ENCODE assay signal across 7 mouse cellular contexts in the genomic region with DNA sequence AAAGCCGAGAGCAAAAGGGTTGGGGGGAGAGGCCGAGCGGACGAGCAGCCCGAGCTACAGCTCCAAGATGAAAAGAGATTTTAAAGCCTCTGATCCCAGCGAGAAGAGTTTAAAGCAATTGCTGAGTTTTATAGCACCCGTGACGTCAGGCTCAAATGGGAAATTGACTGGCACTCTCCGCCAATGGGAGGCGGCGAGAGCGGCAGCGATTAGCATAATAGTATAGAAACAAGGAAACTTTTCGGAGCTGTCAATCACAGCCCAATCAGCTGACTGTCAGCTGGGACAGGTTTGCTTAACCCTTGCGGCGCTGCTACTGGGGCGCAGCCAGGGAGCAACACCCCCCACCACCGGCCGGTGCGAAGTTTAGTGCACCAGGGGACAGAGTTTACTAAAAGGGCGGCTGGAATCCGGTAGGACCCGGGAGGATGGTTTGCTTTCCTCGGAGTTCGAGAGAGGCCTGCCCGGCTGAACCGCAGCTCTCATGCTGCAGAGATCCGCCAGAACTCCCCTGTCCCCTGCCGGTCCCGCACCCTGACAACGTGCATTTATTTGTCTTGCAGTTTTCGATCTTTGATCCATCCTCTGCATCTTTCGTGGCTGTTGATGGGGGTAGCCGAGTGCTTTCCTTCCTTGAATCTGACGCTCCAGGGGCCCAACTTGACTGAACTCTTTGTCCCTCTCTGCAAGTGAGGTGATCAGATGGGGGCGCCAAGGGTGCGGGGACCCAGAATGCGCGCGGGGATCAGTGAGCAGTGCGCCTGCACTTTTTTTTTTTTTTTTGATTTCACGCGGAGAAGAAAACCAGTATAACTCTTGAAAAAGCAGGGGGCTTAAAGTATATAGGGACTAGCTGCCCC. TPM values are rescaled to one million over a fixed set of nuclear protein-coding genes. Genes with fewer than 3 reads are reported as not detected.
DNase-seq lines count a peak whose midpoint lies in the region; ATAC-seq and TF ChIP-seq lines count a peak whose summit lies in the region.

A gene (minus strand): TSS at position 64 of the 860 bp plus-strand sequence.

- H3K79me2 ChIP-seq in heart, adult 2 months (replicated peaks; ENCODE audit: control insufficient read depth, insufficient read depth, low read length) = no peaks in the 10 kb centered on the region

- H3K4me1 ChIP-seq in embryonic facial prominence, embryonic 12.5 days = peaks cover 8% of the 10 kb centered on the region
- no peaks in the 10 kb centered on the region for H3K4me1 ChIP-seq in heart, adult 2 months (ENCODE audit: control insufficient read depth, insufficient read depth, low read length)
- peaks cover 9% of the 10 kb centered on the region; the same call in 1 of the 2 replicates for H3K4me1 ChIP-seq in kidney, adult 2 months (ENCODE audit: control insufficient read depth, insufficient read depth, low read length)
- 0 out of 2 replicates have a peak, but pooled peaks cover 5% of the 10 kb centered on the region for H3K4me1 ChIP-seq in limb, embryonic 11.5 days (ENCODE audit: control insufficient read depth, insufficient read depth, low read length)
- H3K4me1 ChIP-seq in midbrain, embryonic 13.5 days (replicated peaks) = peaks cover 38% of the 10 kb centered on the region

- DNase-seq in adrenal gland, postnatal 36 days = peak; percentile 90 to 91
- peak; percentile 80 to 90 for DNase-seq in heart, adult 2 months
- peak; percentile 98 for DNase-seq in kidney, adult 2 months
- DNase-seq in limb, embryonic 11.5 days (ENCODE audit: low spot score) = peak; percentile 88
- peak; percentile 59 for DNase-seq in spleen, adult 12 weeks (ENCODE audit: low spot score)

- H3K9ac ChIP-seq in embryonic facial prominence, embryonic 12.5 days = peak within 1 kb of the TSS; percentile 75
- H3K9ac ChIP-seq in heart, adult 2 months (ENCODE audit: low read depth, low read length) = peak within 1 kb of the TSS; percentile 80
- H3K9ac ChIP-seq in limb, embryonic 11.5 days (ENCODE audit: low read length) = peak within 1 kb of the TSS; percentile 76
- peak within 1 kb of the TSS; percentile 73 for H3K9ac ChIP-seq in midbrain, embryonic 13.5 days (replicated peaks)

- TF ChIP-seq CTCF in heart, adult 2 months (IDR thresholded peaks at IDR 0.05) = no peak
- TF ChIP-seq CTCF in kidney, adult 2 months (conservative IDR thresholded peaks at IDR 0.05; ENCODE audit: insufficient read depth, insufficient read length, low read depth, low read length) = no peak

- peak within 1 kb of the TSS; percentile 66 for H3K4me3 ChIP-seq in embryonic facial prominence, embryonic 12.5 days
- H3K4me3 ChIP-seq in heart, adult 2 months = peak within 1 kb of the TSS; percentile 77
- H3K4me3 ChIP-seq in kidney, adult 2 months (ENCODE audit: insufficient read depth, low read depth, low read length) = peak within 1 kb of the TSS; percentile 95
- peak within 1 kb of the TSS; percentile 66 for H3K4me3 ChIP-seq in limb, embryonic 11.5 days (ENCODE audit: low read depth, low read length)
- H3K4me3 ChIP-seq in midbrain, embryonic 13.5 days (replicated peaks) = peak within 1 kb of the TSS; percentile 66

- TF ChIP-seq POLR2A in heart, adult 2 months (IDR thresholded peaks at IDR 0.05; ENCODE audit: insufficient read depth, low read depth, low read length) = peak; percentile 82
- peak; percentile 94 for TF ChIP-seq POLR2A in kidney, adult 2 months (IDR thresholded peaks at IDR 0.05; ENCODE audit: low read depth, low read length)

- no peak for TF ChIP-seq EP300 in heart, adult 2 months (IDR thresholded peaks at IDR 0.05; ENCODE audit: insufficient read depth, low read depth, low read length)

- H3K27ac ChIP-seq in embryonic facial prominence, embryonic 12.5 days = peak within 1 kb of the TSS; percentile 94
- H3K27ac ChIP-seq in heart, adult 2 months = peak within 1 kb of the TSS; percentile 67
- peak within 1 kb of the TSS; percentile 97 for H3K27ac ChIP-seq in kidney, adult 2 months (ENCODE audit: insufficient read depth, low read depth, low read length)
- H3K27ac ChIP-seq in limb, embryonic 11.5 days (replicated peaks; ENCODE audit: low read depth, low read length) = peak within 1 kb of the TSS; percentile 47; the same call in 1 of the 2 replicates
- peak within 1 kb of the TSS; percentile 87 for H3K27ac ChIP-seq in midbrain, embryonic 13.5 days

- H3K4me2 ChIP-seq in embryonic facial prominence, embryonic 12.5 days (replicated peaks) = peak within 1 kb of the TSS; percentile 85
- peak within 1 kb of the TSS; percentile 88 for H3K4me2 ChIP-seq in limb, embryonic 11.5 days (ENCODE audit: low read depth, severe bottlenecking)
- H3K4me2 ChIP-seq in midbrain, embryonic 13.5 days (replicated peaks) = peak within 1 kb of the TSS; percentile 81

- peak; percentile 49 for ATAC-seq in embryonic facial prominence, embryonic 12.5 days (ENCODE audit: insufficient number of reproducible peaks, insufficient read depth, low FRiP score, low TSS enrichment)
- peak; percentile 70; the same call in 1 of the 2 replicates for ATAC-seq in limb, embryonic 11.5 days (ENCODE audit: insufficient number of reproducible peaks, low FRiP score, low TSS enrichment, low read depth)
- ATAC-seq in midbrain, embryonic 13.5 days = peak; percentile 47

- H3K27me3 ChIP-seq in embryonic facial prominence, embryonic 12.5 days = peaks cover 8% of the 10 kb centered on the region
- peaks cover 4% of the 10 kb centered on the region for H3K27me3 ChIP-seq in heart, adult 2 months (ENCODE audit: control insufficient read depth, insufficient read depth, low read length)
- H3K27me3 ChIP-seq in kidney, adult 2 months (replicated peaks; ENCODE audit: control insufficient read depth, insufficient read depth, low read length) = no peaks in the 10 kb centered on the region
- peaks cover 10% of the 10 kb centered on the region; the same call in 1 of the 2 replicates for H3K27me3 ChIP-seq in limb, embryonic 11.5 days (ENCODE audit: control insufficient read depth, insufficient read depth, low read length)
- H3K27me3 ChIP-seq in midbrain, embryonic 13.5 days = peaks cover 34% of the 10 kb centered on the region

- intact Hi-C loops in heart, adult 2 months (cut with DNase I) = loop anchor here (2.0 to 5.0 kb wide), 4 partner anchors 306 to 1256 kb away; no protein-coding TSS in a partner anchor

- under 1% methylated on average over 43 of the region's 43 CpGs for WGBS in embryonic facial prominence, embryonic 12.5 days
- WGBS in heart, adult 2 months = 1% methylated on average over 43 of the region's 43 CpGs
- WGBS in kidney, adult 2 months = under 1% methylated on average over 43 of the region's 43 CpGs
- under 1% methylated on average over 43 of the region's 43 CpGs for WGBS in limb, embryonic 11.5 days
- WGBS in midbrain, embryonic 13.5 days = under 1% methylated on average over 43 of the region's 43 CpGs

- H3K9me3 ChIP-seq in embryonic facial prominence, embryonic 12.5 days = no peaks in the 10 kb centered on the region
- no peaks in the 10 kb centered on the region for H3K9me3 ChIP-seq in limb, embryonic 11.5 days (ENCODE audit: control insufficient read depth, low read length)
- H3K9me3 ChIP-seq in midbrain, embryonic 13.5 days = no peaks in the 10 kb centered on the region

- H3K36me3 ChIP-seq in embryonic facial prominence, embryonic 12.5 days = no peaks in the 10 kb centered on the region
- no peaks in the 10 kb centered on the region for H3K36me3 ChIP-seq in heart, adult 2 months (ENCODE audit: control insufficient read depth, insufficient read depth, low read length)
- peaks cover 3% of the 10 kb centered on the region; the same call in 1 of the 2 replicates for H3K36me3 ChIP-seq in kidney, adult 2 months (ENCODE audit: control insufficient read depth, insufficient read depth, low read length)
- H3K36me3 ChIP-seq in limb, embryonic 11.5 days (ENCODE audit: control insufficient read depth, insufficient read depth, low read length) = no peaks in the 10 kb centered on the region
- H3K36me3 ChIP-seq in midbrain, embryonic 13.5 days = no peaks in the 10 kb centered on the region

RNA-seq across cellular contexts. Expression of the gene that starts here (rescaled TPM):
- total RNA-seq in adrenal gland, postnatal 36 days (2021) = 10 to 100 TPM; 22.6 to 27.8 TPM
- polyA plus RNA-seq in embryonic facial prominence, embryonic 12.5 days (2016; fragmentation: Nextera tagmentation; extraction: Ambion mirVana) = 5.7 TPM in 2 replicates
- total RNA-seq in heart, adult 2 months (2021) = 1 to 10 TPM; 7.8 to 8.6 TPM
- 2.7 and 2.9 TPM in 2 replicates for polyA plus RNA-seq in heart, adult 2 months (2012; rRNA removed)
- 42.4 and 44.3 TPM in 2 replicates for polyA plus RNA-seq in kidney, adult 2 months (2012; rRNA removed)
- 2.0 and 2.1 TPM in 2 replicates for polyA plus RNA-seq in limb, embryonic 11.5 days (2014; fragmentation: Nextera tagmentation; extraction: Ambion mirVana)
- polyA plus RNA-seq in midbrain, embryonic 13.5 days (2015; fragmentation: Nextera tagmentation; extraction: Ambion mirVana) = 5.0 and 5.6 TPM in 2 replicates

Comparison
In these comparisons a context has a peak if more than half of its experiments do, and no peak if none do; other contexts are left out.
1. Peak in every context shown above with its lines: DNase-seq, ATAC-seq, H3K4me3 ChIP-seq and H3K27ac ChIP-seq.
2. H3K27ac ChIP-seq: peak in every context shown above with its lines; median percentile 97 in kidney, adult 2 months; 94 in embryonic facial prominence, embryonic 12.5 days; 87 in midbrain, embryonic 13.5 days; 67 in heart, adult 2 months; 47 in limb, embryonic 11.5 days.